Mouse (Mus musculus) 3T3-L1 (cell line): ENCODE data around the gene Dnmt3b.
"Not testable (repeated sequence)": the region's sequence is repeated elsewhere in the genome, so short reads cannot be mapped to it uniquely, and the experiment has no call there.

ENCODE experiments used
- DNase-seq: peaks from one replicate; pipeline ENCODE4 v3.0.0-alpha.2; 2015; ENCODE audit warnings: low read depth, low spot score

Gene Dnmt3b

GRCm38 (mm10) chr2:153633259-153633658, 16.0 kb upstream of the Dnmt3b start:
- DNase-seq = no peak

- DNase-seq = no peak
Measured at GRCm38 (mm10) chr2:153638977-153639680, 10.1 kb upstream of the Dnmt3b start.

GRCm38 (mm10) chr2:153642496-153642895, 6.8 kb upstream of the Dnmt3b start:
- DNase-seq = no peak

- no peak for DNase-seq
Measured at GRCm38 (mm10) chr2:153642999-153643398, 6.3 kb upstream of the Dnmt3b start.

- no peak for DNase-seq
Measured at GRCm38 (mm10) chr2:153648773-153649297, 415 bp upstream of the Dnmt3b start.

GRCm38 (mm10) chr2:153650014-153650687, 901 bp downstream of the Dnmt3b start:
- DNase-seq = peak; percentile 16

- DNase-seq = no peak
Measured at GRCm38 (mm10) chr2:153651681-153652080, 2.4 kb downstream of the Dnmt3b start.

GRCm38 (mm10) chr2:153657659-153658058, 8.4 kb downstream of the Dnmt3b start:
- DNase-seq = not testable (repeated sequence)

GRCm38 (mm10) chr2:153660616-153661015, 11.4 kb downstream of the Dnmt3b start:
- DNase-seq = no peak

GRCm38 (mm10) chr2:153665401-153665800, 16.2 kb downstream of the Dnmt3b start:
- DNase-seq = peak; percentile 20

- peak; percentile 80 for DNase-seq
Measured at GRCm38 (mm10) chr2:153668754-153669376, 19.6 kb downstream of the Dnmt3b start.

- no peak for DNase-seq
Measured at GRCm38 (mm10) chr2:153670111-153670510, 20.9 kb downstream of the Dnmt3b start.

- DNase-seq = peak; percentile 31
Measured at GRCm38 (mm10) chr2:153672619-153673018, 23.4 kb downstream of the Dnmt3b start.

GRCm38 (mm10) chr2:153675364-153675763, 26.1 kb downstream of the Dnmt3b start:
- DNase-seq = not testable (repeated sequence)

GRCm38 (mm10) chr2:153676944-153677343, 27.7 kb downstream of the Dnmt3b start:
- DNase-seq = no peak

GRCm38 (mm10) chr2:153677550-153677949, 28.3 kb downstream of the Dnmt3b start:
- DNase-seq = no peak

GRCm38 (mm10) chr2:153679959-153680358, 30.7 kb downstream of the Dnmt3b start:
- no peak for DNase-seq

- DNase-seq = not testable (repeated sequence)
Measured at GRCm38 (mm10) chr2:153693413-153693812, 44.2 kb downstream of the Dnmt3b start.

- peak; percentile 28 for DNase-seq
Measured at GRCm38 (mm10) chr2:153694462-153695085, 45.3 kb downstream of the Dnmt3b start.

- no peak for DNase-seq
Measured at GRCm38 (mm10) chr2:153696352-153696751, 47.1 kb downstream of the Dnmt3b start, which contains the start of gene Dnmt3c. Gene Dnmt3c (plus strand): TSS chr2:153696652.

GRCm38 (mm10) chr2:153703389-153703788, 54.1 kb downstream of the Dnmt3b start:
- no peak for DNase-seq
